Mouse (Mus musculus) cortical plate, adult 2 months (tissue): ENCODE measurements around the gene Hist1h3i. TPM values are rescaled to one million over a fixed set of nuclear protein-coding genes. Genes with fewer than 3 reads are reported as not detected.
"Not testable (repeated sequence)": the region's sequence is repeated elsewhere in the genome, so short reads cannot be mapped to it uniquely, and the experiment has no call there.

Experiments used
- H3K27ac ChIP-seq: fragments of 200-500 bp; 2 replicates; pipeline ENCODE4 v1.5.1; 2012; ENCODE audit warnings: low read length, control low read depth, inconsistent platforms; ENCODE audit not compliant: insufficient read depth
- H3K4me1 ChIP-seq: fragments of 200-500 bp; 2 replicates; pipeline ENCODE4 v1.6.1; 2011; ENCODE audit warnings: low read length; ENCODE audit not compliant: control insufficient read depth, insufficient read depth
- H3K4me3 ChIP-seq: fragments of 200-500 bp; 2 replicates; pipeline ENCODE4 v1.5.1; 2011; ENCODE audit warnings: mild to moderate bottlenecking, low read length, control low read depth; ENCODE audit not compliant: insufficient read depth
- CTCF ChIP-seq: fragments of 200-500 bp; IDR thresholded peaks from 2 replicates; pipeline ENCODE4 v1.5.1; 2011; ENCODE audit warnings: mild to moderate bottlenecking, control low read depth, low read length; ENCODE audit not compliant: insufficient read depth; ENCODE audit errors: extremely low read depth
- POLR2A ChIP-seq: fragments of 200-500 bp; IDR thresholded peaks from 2 replicates; pipeline ENCODE4 v1.6.1; 2011; ENCODE audit warnings: mild to moderate bottlenecking, low read length, control low read depth; ENCODE audit not compliant: insufficient read depth; ENCODE audit errors: extremely low read depth
- polyA plus RNA-seq: library from polyadenylated mRNA; depleted of rRNA; stranded (reverse); fragments of >200 nt; gene quantifications from 2 replicates; pipeline ENCODE4 v1.2.3, GENCODE M21; 2012

Hist1h3i gene
- polyA plus RNA-seq, 1 experiment = 3.1 TPM

DNA sequence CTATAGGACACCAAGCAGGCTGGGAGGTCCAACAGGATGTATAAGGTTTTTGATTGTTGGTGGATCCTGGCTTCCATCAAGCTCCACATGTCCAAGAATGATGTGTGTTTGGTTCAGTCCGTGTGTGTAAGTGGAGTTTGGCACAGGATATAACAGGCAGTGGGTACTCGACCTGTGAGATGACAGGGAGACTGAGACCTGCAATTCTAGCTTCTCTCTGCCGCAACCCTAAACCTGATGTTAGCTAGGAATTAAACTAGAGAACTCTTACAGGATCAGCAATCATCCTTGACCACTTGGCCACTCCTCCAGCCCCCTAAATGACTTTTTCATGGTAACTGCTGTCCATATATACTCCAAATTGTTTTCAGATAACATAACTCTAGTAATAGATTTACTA lies 30.8 kb downstream of the Hist1h3i start:
- peaks cover 2% of the 10 kb centered on the region; the same call in 1 of the 2 replicates for H3K4me1 ChIP-seq
- H3K4me3 ChIP-seq = no peak overlapping the region
- H3K27ac ChIP-seq = no peak overlapping the region
- no peak for TF ChIP-seq POLR2A
- TF ChIP-seq CTCF = no peak

DNA sequence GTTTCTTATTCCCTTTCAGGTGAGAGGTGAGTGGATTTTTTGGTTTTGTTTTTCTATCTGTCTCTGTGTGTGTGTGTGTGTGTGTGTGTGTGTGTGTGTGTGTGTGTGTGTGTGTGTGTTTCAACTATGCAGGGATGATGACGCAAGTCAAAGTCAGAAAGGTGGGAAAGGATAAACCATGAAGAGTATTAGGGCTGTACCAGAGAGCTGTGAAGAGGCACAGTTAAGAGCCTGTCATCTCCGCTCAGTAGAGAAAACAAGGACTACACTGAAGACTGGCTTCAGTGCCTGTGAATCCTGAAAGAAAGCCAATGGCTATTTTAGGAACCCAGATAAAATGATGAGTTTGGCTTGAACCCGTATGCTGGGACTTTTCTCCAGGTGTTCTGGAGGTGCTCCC lies 31.3 kb downstream of the Hist1h3i start:
- TF ChIP-seq CTCF (no peak), POLR2A (no peak)
- no peak overlapping the region for H3K27ac ChIP-seq
- H3K4me3 ChIP-seq = no peak overlapping the region
- peaks cover 2% of the 10 kb centered on the region; the same call in 1 of the 2 replicates for H3K4me1 ChIP-seq

- no peak overlapping the region for H3K4me3 ChIP-seq
- TF ChIP-seq POLR2A (no peak), CTCF (no peak)
Measured at GRCm38 (mm10) chr13:21751417-21751816, 31.8 kb downstream of the Hist1h3i start.

DNA sequence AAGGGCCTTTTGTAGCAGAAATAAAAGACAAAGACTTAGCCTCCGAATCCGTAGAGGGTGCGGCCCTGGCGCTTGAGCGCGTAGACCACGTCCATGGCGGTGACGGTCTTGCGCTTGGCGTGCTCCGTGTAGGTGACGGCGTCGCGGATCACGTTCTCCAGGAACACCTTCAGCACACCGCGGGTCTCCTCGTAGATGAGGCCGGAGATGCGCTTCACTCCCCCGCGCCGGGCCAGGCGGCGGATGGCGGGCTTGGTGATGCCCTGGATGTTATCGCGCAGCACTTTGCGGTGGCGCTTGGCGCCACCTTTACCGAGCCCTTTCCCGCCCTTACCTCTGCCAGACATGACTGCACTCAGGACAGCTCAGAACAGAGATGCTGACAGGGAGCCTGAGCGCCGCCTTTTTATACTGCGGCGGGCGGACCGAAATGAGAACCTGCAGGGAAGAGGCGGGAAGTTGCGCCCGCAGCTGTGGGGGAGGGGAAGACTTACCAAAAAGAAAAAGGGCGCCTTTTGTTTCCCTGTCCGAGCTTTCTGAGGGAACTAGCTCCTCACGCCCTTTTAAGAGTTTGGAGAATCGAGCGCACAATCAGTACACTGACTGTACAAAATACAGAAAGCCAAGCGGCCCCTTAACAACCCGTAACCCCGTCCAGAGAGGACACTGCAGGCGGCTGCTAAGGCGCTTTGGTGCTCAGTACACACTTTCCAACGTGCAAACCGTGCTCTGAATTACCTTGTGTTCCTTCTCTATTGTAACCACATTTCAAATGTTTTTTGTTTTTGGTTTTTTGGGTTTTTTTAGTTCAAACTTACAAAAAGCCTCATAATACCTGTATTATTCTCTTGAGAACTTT lies 32.8 kb downstream of the Hist1h3i start, which contains the start of gene Hist1h4k:
Hist1h4k (minus strand) TSS at position 347 of the 859 bp plus-strand sequence.
- H3K27ac ChIP-seq, H3K4me1 ChIP-seq: not testable (repeated sequence)
- peak; percentile 90 for TF ChIP-seq POLR2A
- peak within 1 kb of the TSS; percentile 58 for H3K4me3 ChIP-seq

More at GRCm38 (mm10) chr13:21751417-21751816, 31.8 kb downstream of the Hist1h3i start:
- H3K4me1 ChIP-seq = peaks cover 2% of the 10 kb centered on the region; the same call in 1 of the 2 replicates
- no peak overlapping the region for H3K27ac ChIP-seq

- H3K27ac ChIP-seq = no peak overlapping the region
- TF ChIP-seq CTCF (no peak), POLR2A (no peak)
- peak overlapping the region; percentile 58 for H3K4me3 ChIP-seq
- H3K4me1 ChIP-seq = peaks cover 2% of the 10 kb centered on the region; the same call in 1 of the 2 replicates
Measured at GRCm38 (mm10) chr13:21749387-21750158, 33.6 kb downstream of the Hist1h3i start.

- peaks cover 2% of the 10 kb centered on the region; the same call in 1 of the 2 replicates for H3K4me1 ChIP-seq
- no peak overlapping the region for H3K4me3 ChIP-seq
- H3K27ac ChIP-seq = no peak overlapping the region
- no peak for TF ChIP-seq POLR2A
- TF ChIP-seq CTCF = no peak
Measured at GRCm38 (mm10) chr13:21745006-21745405, 38.2 kb downstream of the Hist1h3i start.

GRCm38 (mm10) chr13:21734906-21735767 lies 48.0 kb downstream of the Hist1h3i start, which contains the start of gene Hist1h4j:
Gene Hist1h4j, plus strand, starts transcription at chr13:21735064.
- not testable (repeated sequence) for H3K4me1 ChIP-seq
- Histone ChIP-seq H3K4me3 (peak within 1 kb of the TSS; percentile 51), H3K27ac (0 out of 2 replicates have a peak within 1 kb of the TSS, but pooled peaks have one; percentile 9)
- TF ChIP-seq POLR2A = peak; percentile 83

- TF ChIP-seq POLR2A = no peak
- peak; percentile 81 for TF ChIP-seq CTCF
- H3K4me1 ChIP-seq = no peaks in the 10 kb centered on the region; the same call in 1 of the 2 replicates
- peak overlapping the region; percentile 51 for H3K4me3 ChIP-seq
- no peak overlapping the region for H3K27ac ChIP-seq
Measured at GRCm38 (mm10) chr13:21734010-21734905, 48.9 kb downstream of the Hist1h3i start.
